Comparison of ENCODE assay signal across 8 mouse cellular contexts in genomic region chr3:108084767-108085270, GRCm38 (mm10). TPM values are rescaled to one million over a fixed set of nuclear protein-coding genes. Genes with fewer than 3 reads are reported as not detected.
DNase-seq lines count a peak whose midpoint lies in the region; ATAC-seq lines count a peak whose summit lies in the region.

No protein-coding gene starts in this region.

- no peak for DNase-seq in kidney, postnatal 10 days
- no peak for DNase-seq in midbrain, embryonic 14.5 days
- DNase-seq in cerebellum, postnatal 25 days = no peak
- DNase-seq in layer of hippocampus, adult 9-11 months = no peak
- no peak for DNase-seq in testis, postnatal 14 days (ENCODE audit: low spot score)

- no peaks in the 10 kb centered on the region for H3K27me3 ChIP-seq in kidney, embryonic 14.5 days (ENCODE audit: control insufficient read depth, insufficient read depth, low read length)
- no peaks in the 10 kb centered on the region for H3K27me3 ChIP-seq in hindbrain, embryonic 16.5 days (replicated peaks; ENCODE audit: control insufficient read depth, insufficient read depth, low read length)
- no peaks in the 10 kb centered on the region for H3K27me3 ChIP-seq in midbrain, embryonic 14.5 days (ENCODE audit: control insufficient read depth, insufficient read depth, low read length)

- peak overlapping the region; percentile 94 for H3K27ac ChIP-seq in kidney, embryonic 14.5 days (ENCODE audit: low read depth, low read length)
- H3K27ac ChIP-seq in brown adipose tissue, adult 24 weeks (replicated peaks; ENCODE audit: low read depth, low read length) = no peak overlapping the region
- H3K27ac ChIP-seq in hindbrain, embryonic 16.5 days (ENCODE audit: low read depth, low read length) = peak overlapping the region; percentile 85
- peak overlapping the region; percentile 76 for H3K27ac ChIP-seq in midbrain, embryonic 14.5 days (replicated peaks; ENCODE audit: low read depth, low read length)

- peak overlapping the region; percentile 78 for H3K4me3 ChIP-seq in kidney, embryonic 14.5 days (ENCODE audit: low read length)
- peak overlapping the region; percentile 66 for H3K4me3 ChIP-seq in brown adipose tissue, adult 24 weeks (ENCODE audit: insufficient read depth, low read depth, low read length)
- H3K4me3 ChIP-seq in hindbrain, embryonic 16.5 days (ENCODE audit: low read length) = peak overlapping the region; percentile 64
- peak overlapping the region; percentile 58 for H3K4me3 ChIP-seq in midbrain, embryonic 14.5 days (replicated peaks; ENCODE audit: low read depth, low read length)

- peak overlapping the region; percentile 73 for H3K9ac ChIP-seq in kidney, embryonic 14.5 days (ENCODE audit: low read depth, low read length)
- H3K9ac ChIP-seq in hindbrain, embryonic 16.5 days (ENCODE audit: low read depth, low read length) = peak overlapping the region; percentile 67
- peak overlapping the region; percentile 70 for H3K9ac ChIP-seq in midbrain, embryonic 14.5 days (replicated peaks; ENCODE audit: low read length)

- H3K4me1 ChIP-seq in kidney, embryonic 14.5 days (ENCODE audit: control insufficient read depth, insufficient read depth, low read length) = peaks cover 32% of the 10 kb centered on the region
- H3K4me1 ChIP-seq in brown adipose tissue, adult 24 weeks (ENCODE audit: control insufficient read depth, insufficient read depth, insufficient read length, low read length) = no peaks in the 10 kb centered on the region; the same call in 1 of the 2 replicates
- peaks cover 31% of the 10 kb centered on the region for H3K4me1 ChIP-seq in hindbrain, embryonic 16.5 days (ENCODE audit: control insufficient read depth, insufficient read depth, low read depth, low read length)
- peaks cover 43% of the 10 kb centered on the region for H3K4me1 ChIP-seq in midbrain, embryonic 14.5 days (ENCODE audit: control insufficient read depth, insufficient read depth, low read length)

- WGBS in kidney, embryonic 14.5 days = 14% methylated on average over 13 of the region's 13 CpGs
- 11% methylated on average over 13 of the region's 13 CpGs for WGBS in hindbrain, embryonic 16.5 days
- 15% methylated on average over 13 of the region's 13 CpGs for WGBS in midbrain, embryonic 14.5 days

- H3K36me3 ChIP-seq in kidney, embryonic 14.5 days (ENCODE audit: control insufficient read depth, insufficient read depth, low read length) = peaks cover 15% of the 10 kb centered on the region; the same call in 1 of the 2 replicates
- H3K36me3 ChIP-seq in hindbrain, embryonic 16.5 days (ENCODE audit: control insufficient read depth, insufficient read depth, low read length) = no peaks in the 10 kb centered on the region
- no peaks in the 10 kb centered on the region for H3K36me3 ChIP-seq in midbrain, embryonic 14.5 days (ENCODE audit: control insufficient read depth, insufficient read depth, low read length)

- H3K9me3 ChIP-seq in kidney, embryonic 14.5 days (ENCODE audit: control insufficient read depth, low read length) = no peaks in the 10 kb centered on the region
- H3K9me3 ChIP-seq in hindbrain, embryonic 16.5 days (ENCODE audit: control insufficient read depth, low read length) = no peaks in the 10 kb centered on the region
- no peaks in the 10 kb centered on the region for H3K9me3 ChIP-seq in midbrain, embryonic 14.5 days (ENCODE audit: control insufficient read depth, low read length)

- peak overlapping the region; percentile 96 for H3K4me2 ChIP-seq in kidney, embryonic 14.5 days (replicated peaks; ENCODE audit: low read depth, low read length)
- H3K4me2 ChIP-seq in hindbrain, embryonic 16.5 days (ENCODE audit: low read length) = peak overlapping the region; percentile 97
- H3K4me2 ChIP-seq in midbrain, embryonic 14.5 days (ENCODE audit: low read length) = peak overlapping the region; percentile 99

- ATAC-seq in kidney, embryonic 14.5 days (ENCODE audit: low FRiP score, low TSS enrichment) = peak; percentile 8
- peak; percentile 45 for ATAC-seq in hindbrain, embryonic 16.5 days
- ATAC-seq in midbrain, embryonic 14.5 days (ENCODE audit: low FRiP score, low TSS enrichment) = peak; percentile 31; the same call in 1 of the 2 replicates

RNA-seq across cellular contexts. Expression of gene Ampd2, which starts 1.6 kb away (rescaled TPM):
- 36.8 and 43.4 TPM in 2 replicates for polyA plus RNA-seq in kidney, embryonic 14.5 days (2014; fragmentation: Nextera tagmentation; extraction: Ambion mirVana)
- polyA plus RNA-seq in brown adipose tissue, adult 24 weeks (2012; ENCODE audit: insufficient read depth, insufficient read length, missing spikeins) = 13.5 and 16.4 TPM in 2 replicates
- 63.6 and 68.0 TPM in 2 replicates for polyA plus RNA-seq in hindbrain, embryonic 16.5 days (2015; fragmentation: Nextera tagmentation; extraction: Ambion mirVana)
- 45.9 and 53.3 TPM in 2 replicates for polyA plus RNA-seq in midbrain, embryonic 14.5 days (2014; fragmentation: Nextera tagmentation; extraction: Ambion mirVana)

RNA-seq across cellular contexts. Expression of gene Gnat2, which starts 7.8 kb away (rescaled TPM):
- 1.5 and 2.1 TPM in 2 replicates for polyA plus RNA-seq in kidney, embryonic 14.5 days (2014; fragmentation: Nextera tagmentation; extraction: Ambion mirVana)
- polyA plus RNA-seq in brown adipose tissue, adult 24 weeks (2012; ENCODE audit: insufficient read depth, insufficient read length, missing spikeins) = not detected in 2 replicates
- 0.22 and 0.28 TPM in 2 replicates for polyA plus RNA-seq in hindbrain, embryonic 16.5 days (2015; fragmentation: Nextera tagmentation; extraction: Ambion mirVana)
- 0.13 and 0.30 TPM in 2 replicates for polyA plus RNA-seq in midbrain, embryonic 14.5 days (2014; fragmentation: Nextera tagmentation; extraction: Ambion mirVana)

RNA-seq across cellular contexts. Expression of gene Gstm4, which starts 40.1 kb away (rescaled TPM):
- 17.2 and 18.4 TPM in 2 replicates for polyA plus RNA-seq in kidney, embryonic 14.5 days (2014; fragmentation: Nextera tagmentation; extraction: Ambion mirVana)
- 17.4 and 30.2 TPM in 2 replicates for polyA plus RNA-seq in brown adipose tissue, adult 24 weeks (2012; ENCODE audit: insufficient read depth, insufficient read length, missing spikeins)
- 20.1 and 22.9 TPM in 2 replicates for polyA plus RNA-seq in hindbrain, embryonic 16.5 days (2015; fragmentation: Nextera tagmentation; extraction: Ambion mirVana)
- polyA plus RNA-seq in midbrain, embryonic 14.5 days (2014; fragmentation: Nextera tagmentation; extraction: Ambion mirVana) = 16.0 and 17.5 TPM in 2 replicates
